Mouse (Mus musculus): ENCODE results near the gene Serhl. TPM values are rescaled to one million over a fixed set of nuclear protein-coding genes. Genes with fewer than 3 reads are reported as not detected.

Serhl gene
- polyA plus RNA-seq, 1 experiment from 2014 or later = 60.9 TPM

- Histone ChIP-seq H3K4me3 (no peak overlapping the region), H3K9me3 (no peaks in the 10 kb centered on the region), H3K4me1 (peaks cover 29% of the 10 kb centered on the region), H3K27me3 (peaks cover 35% of the 10 kb centered on the region), H3K27ac (no peak overlapping the region), H3K4me2 (no peak overlapping the region), H3K9ac (no peak overlapping the region), H3K36me3 (no peaks in the 10 kb centered on the region)
- WGBS = 40% methylated on average over 7 of the region's 7 CpGs
- ATAC-seq (ENCODE audit: insufficient number of reproducible peaks, insufficient read depth, low FRiP score, low TSS enrichment, low read depth) = no peak
These were observed 3.4 kb upstream of the Serhl start for GRCm38 (mm10) chr15:83085901-83086300.

GRCm38 (mm10) chr15:83086636-83087328, 2.5 kb upstream of the Serhl start:
- Histone ChIP-seq H3K27me3 (peaks cover 35% of the 10 kb centered on the region), H3K9me3 (no peaks in the 10 kb centered on the region), H3K27ac (no peak overlapping the region), H3K4me1 (peaks cover 32% of the 10 kb centered on the region), H3K4me3 (no peak overlapping the region), H3K4me2 (no peak overlapping the region), H3K9ac (no peak overlapping the region), H3K36me3 (no peaks in the 10 kb centered on the region)
- WGBS = 83% methylated on average over 13 of the region's 13 CpGs
- no peak for ATAC-seq (ENCODE audit: insufficient number of reproducible peaks, insufficient read depth, low FRiP score, low TSS enrichment, low read depth)

GRCm38 (mm10) chr15:83088495-83089428, 544 bp upstream of the Serhl start:
- Histone ChIP-seq H3K27me3 (peaks cover 35% of the 10 kb centered on the region), H3K4me2 (peak overlapping the region; percentile 42), H3K36me3 (no peaks in the 10 kb centered on the region), H3K27ac (no peak overlapping the region; the same call in 1 of the 2 replicates), H3K4me1 (peaks cover 30% of the 10 kb centered on the region), H3K9ac (peak overlapping the region; percentile 16; the same call in 1 of the 2 replicates), H3K4me3 (peak overlapping the region; percentile 6; the same call in 1 of the 2 replicates), H3K9me3 (no peaks in the 10 kb centered on the region)
- 5% methylated on average over 27 of the region's 27 CpGs for WGBS
- ATAC-seq (ENCODE audit: insufficient number of reproducible peaks, insufficient read depth, low FRiP score, low TSS enrichment, low read depth) = no peak

- H3K4me3 ChIP-seq = no peak overlapping the region
- H3K4me1 ChIP-seq = peaks cover 21% of the 10 kb centered on the region
- peaks cover 34% of the 10 kb centered on the region for H3K27me3 ChIP-seq
- H3K9me3 ChIP-seq = no peaks in the 10 kb centered on the region
- ATAC-seq (ENCODE audit: insufficient number of reproducible peaks, insufficient read depth, low FRiP score, low TSS enrichment, low read depth) = no peak
- H3K4me2 ChIP-seq = no peak overlapping the region
- no peaks in the 10 kb centered on the region for H3K36me3 ChIP-seq
- no peak overlapping the region for H3K27ac ChIP-seq
- H3K9ac ChIP-seq = no peak overlapping the region
- 43% methylated on average over 3 of the region's 3 CpGs for WGBS
These were observed 1.6 kb downstream of the Serhl start for GRCm38 (mm10) chr15:83090874-83091273.

- peaks cover 20% of the 10 kb centered on the region for H3K4me1 ChIP-seq
- no peak for ATAC-seq (ENCODE audit: insufficient number of reproducible peaks, insufficient read depth, low FRiP score, low TSS enrichment, low read depth)
- no peaks in the 10 kb centered on the region for H3K9me3 ChIP-seq
- H3K27ac ChIP-seq = no peak overlapping the region
- H3K4me2 ChIP-seq = no peak overlapping the region
- 74% methylated on average over 2 of the region's 2 CpGs for WGBS
- peaks cover 26% of the 10 kb centered on the region for H3K27me3 ChIP-seq
- H3K9ac ChIP-seq = no peak overlapping the region
- H3K36me3 ChIP-seq = no peaks in the 10 kb centered on the region
- H3K4me3 ChIP-seq = no peak overlapping the region
These were observed 4.4 kb downstream of the Serhl start for GRCm38 (mm10) chr15:83093687-83094086.

- no peak for ATAC-seq (ENCODE audit: insufficient number of reproducible peaks, insufficient read depth, low FRiP score, low TSS enrichment, low read depth)
- WGBS = 58% methylated on average over 2 of the region's 2 CpGs
- no peak overlapping the region for H3K4me3 ChIP-seq
- H3K27ac ChIP-seq = no peak overlapping the region
- no peaks in the 10 kb centered on the region for H3K36me3 ChIP-seq
- H3K9me3 ChIP-seq = no peaks in the 10 kb centered on the region
- H3K27me3 ChIP-seq = peaks cover 14% of the 10 kb centered on the region
- H3K4me1 ChIP-seq = peaks cover 23% of the 10 kb centered on the region
- no peak overlapping the region for H3K4me2 ChIP-seq
- no peak overlapping the region for H3K9ac ChIP-seq
These were observed 6.6 kb downstream of the Serhl start for GRCm38 (mm10) chr15:83095950-83096349.

- Histone ChIP-seq H3K9me3 (no peaks in the 10 kb centered on the region), H3K4me3 (peak overlapping the region; percentile 58), H3K4me2 (peak overlapping the region; percentile 92), H3K9ac (peak overlapping the region; percentile 84), H3K36me3 (no peaks in the 10 kb centered on the region), H3K27me3 (peaks cover 14% of the 10 kb centered on the region), H3K27ac (peak overlapping the region; percentile 69), H3K4me1 (peaks cover 25% of the 10 kb centered on the region)
- peak; percentile 60; the same call in 1 of the 2 replicates for ATAC-seq (ENCODE audit: insufficient number of reproducible peaks, insufficient read depth, low FRiP score, low TSS enrichment, low read depth)
- WGBS = 1% methylated on average over 31 of the region's 31 CpGs
These were observed 10.4 kb downstream of the Serhl start for GRCm38 (mm10) chr15:83099533-83100331.

GRCm38 (mm10) chr15:83100332-83100662, 11.0 kb downstream of the Serhl start:
- WGBS = 2% methylated on average over 8 of the region's 8 CpGs
- peaks cover 14% of the 10 kb centered on the region for H3K27me3 ChIP-seq
- 0 out of 2 replicates have a peak, but pooled peaks have one; percentile 21 for ATAC-seq (ENCODE audit: insufficient number of reproducible peaks, insufficient read depth, low FRiP score, low TSS enrichment, low read depth)
- peak overlapping the region; percentile 69 for H3K27ac ChIP-seq
- H3K4me2 ChIP-seq = peak overlapping the region; percentile 92
- H3K9ac ChIP-seq = peak overlapping the region; percentile 84
- no peaks in the 10 kb centered on the region for H3K9me3 ChIP-seq
- no peaks in the 10 kb centered on the region; the same call in 1 of the 2 replicates for H3K36me3 ChIP-seq
- H3K4me3 ChIP-seq = peak overlapping the region; percentile 58
- peaks cover 25% of the 10 kb centered on the region for H3K4me1 ChIP-seq

- peaks cover 8% of the 10 kb centered on the region for H3K27me3 ChIP-seq
- H3K4me3 ChIP-seq = no peak overlapping the region
- no peak for ATAC-seq (ENCODE audit: insufficient number of reproducible peaks, insufficient read depth, low FRiP score, low TSS enrichment, low read depth)
- 41% methylated on average over 1 of the region's 1 CpGs for WGBS
- H3K4me2 ChIP-seq = no peak overlapping the region
- H3K4me1 ChIP-seq = peaks cover 25% of the 10 kb centered on the region
- H3K9me3 ChIP-seq = no peaks in the 10 kb centered on the region
- no peak overlapping the region for H3K9ac ChIP-seq
- no peak overlapping the region for H3K27ac ChIP-seq
- H3K36me3 ChIP-seq = peaks cover 9% of the 10 kb centered on the region; the same call in 1 of the 2 replicates
These were observed 13.8 kb downstream of the Serhl start for GRCm38 (mm10) chr15:83103111-83103510.

- Histone ChIP-seq H3K36me3 (peaks cover 13% of the 10 kb centered on the region; the same call in 1 of the 2 replicates), H3K9ac (no peak overlapping the region), H3K27me3 (no peaks in the 10 kb centered on the region), H3K4me1 (peaks cover 2% of the 10 kb centered on the region; the same call in 1 of the 2 replicates), H3K4me3 (no peak overlapping the region), H3K27ac (no peak overlapping the region), H3K9me3 (no peaks in the 10 kb centered on the region), H3K4me2 (no peak overlapping the region)
- no peak for ATAC-seq (ENCODE audit: insufficient number of reproducible peaks, insufficient read depth, low FRiP score, low TSS enrichment, low read depth)
- 77% methylated on average over 6 of the region's 6 CpGs for WGBS
These were observed 17.1 kb downstream of the Serhl start for GRCm38 (mm10) chr15:83106426-83106825.

GRCm38 (mm10) chr15:83107814-83108213, 18.5 kb downstream of the Serhl start:
- peaks cover 13% of the 10 kb centered on the region; the same call in 1 of the 2 replicates for H3K36me3 ChIP-seq
- no peak overlapping the region for H3K4me3 ChIP-seq
- peaks cover 4% of the 10 kb centered on the region for H3K4me1 ChIP-seq
- no peaks in the 10 kb centered on the region for H3K27me3 ChIP-seq
- H3K9me3 ChIP-seq = no peaks in the 10 kb centered on the region
- H3K9ac ChIP-seq = no peak overlapping the region
- no peak overlapping the region for H3K4me2 ChIP-seq
- WGBS = 38% methylated on average over 6 of the region's 6 CpGs
- no peak for ATAC-seq (ENCODE audit: insufficient number of reproducible peaks, insufficient read depth, low FRiP score, low TSS enrichment, low read depth)
- H3K27ac ChIP-seq = no peak overlapping the region
